Mouse (Mus musculus) lung, embryonic 14.5 days (tissue): ENCODE measurements at regions not wholly inside any gene's neighbourhood (a gene's known extent, or its start where the extent isn't known, plus 50 kb on each side); places are given as distances from the start of the nearest gene placed in this dataset.

ENCODE experiments used
- ATAC-seq: fragments of 200-750 bp; cut with Nextera tagmentation; 2 replicates; pipeline ENCODE4 v1.8.0; 2017; ENCODE audit warnings: mild to moderate bottlenecking, moderate TSS enrichment, moderate library complexity; ENCODE audit not compliant: insufficient read depth
- DNase-seq: peaks from one replicate; pipeline ENCODE4 v3.0.0-alpha.2; 2015
- H3K27ac ChIP-seq: fragments of 300-500 bp; sonication (generic); 2 replicates; pipeline ENCODE4 v1.5.1; 2014; ENCODE audit warnings: low read depth, mild to moderate bottlenecking, moderate library complexity
- H3K27me3 ChIP-seq: fragments of 300-500 bp; sonication (generic); 2 replicates; pipeline ENCODE4 v1.6.1; 2014; ENCODE audit warnings: low read length, control low read depth; ENCODE audit not compliant: insufficient read depth
- H3K36me3 ChIP-seq: fragments of 300-500 bp; sonication (generic); 2 replicates; pipeline ENCODE4 v1.6.1; 2014; ENCODE audit warnings: control low read depth; ENCODE audit not compliant: insufficient read depth
- H3K4me1 ChIP-seq: fragments of 300-500 bp; sonication (generic); 2 replicates; pipeline ENCODE4 v1.6.1; 2014; ENCODE audit warnings: antibody characterized with exemption, control low read depth; ENCODE audit not compliant: insufficient read depth
- H3K4me2 ChIP-seq: fragments of 300-500 bp; sonication (generic); 2 replicates; pipeline ENCODE4 v1.6.1; 2014; ENCODE audit warnings: mild to moderate bottlenecking
- H3K4me3 ChIP-seq: fragments of 300-500 bp; sonication (generic); 2 replicates; pipeline ENCODE4 v1.5.1; 2014; ENCODE audit warnings: low read depth, low read length
- H3K9ac ChIP-seq: fragments of 300-500 bp; sonication (generic); 2 replicates; pipeline ENCODE4 v1.6.1; 2014
- H3K9me3 ChIP-seq: fragments of 300-500 bp; sonication (generic); 2 replicates; pipeline ENCODE4 v1.6.1; 2016; ENCODE audit warnings: low read depth, low read length, control low read depth
- CTCF ChIP-seq: IDR thresholded peaks from 2 replicates; pipeline ENCODE4 v1.5.1; 2016; ENCODE audit warnings: antibody characterized with exemption, low read depth
- WGBS: fragments of 180-500 bp; shearing (Covaris S2); extraction: QIAGEN DNeasy Blood & Tissue Kit; methylation state at CpG from one replicate; pipeline ENCODE4 v1.1.7; 2014; 5-methylcytosine and 5-hydroxymethylcytosine counted together

DNA sequence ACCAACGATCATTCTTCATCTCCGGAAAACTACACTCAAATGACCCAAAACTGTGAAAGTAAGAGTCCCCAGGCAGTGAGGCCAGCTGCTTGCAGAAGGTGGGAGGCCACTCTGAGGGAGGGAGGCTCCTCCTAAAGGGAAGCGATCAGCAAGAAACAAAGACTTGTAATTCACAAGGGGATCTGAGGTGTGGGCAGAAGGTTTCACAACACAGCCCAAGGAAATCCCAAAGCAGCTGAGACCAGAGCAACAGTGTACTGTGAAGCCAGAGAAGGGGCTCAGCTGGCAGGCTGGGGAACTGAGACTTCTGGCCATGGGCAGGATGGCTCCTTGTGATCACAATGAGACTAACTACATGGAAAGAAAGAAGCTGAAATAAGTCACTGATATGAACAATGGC lies 93.8 kb downstream of the Aipl1 start:
- no peak for ATAC-seq
- no peak for TF ChIP-seq CTCF
- Histone ChIP-seq H3K9me3 (no peaks in the 10 kb centered on the region), H3K36me3 (no peaks in the 10 kb centered on the region), H3K27me3 (no peaks in the 10 kb centered on the region), H3K4me1 (no peaks in the 10 kb centered on the region), H3K9ac (no peak overlapping the region), H3K4me3 (no peak overlapping the region), H3K27ac (no peak overlapping the region), H3K4me2 (no peak overlapping the region)
- DNase-seq = no peak
- WGBS = 28% methylated on average over 3 of the region's 3 CpGs

- Histone ChIP-seq H3K27ac (no peak overlapping the region), H3K9me3 (no peaks in the 10 kb centered on the region), H3K4me1 (no peaks in the 10 kb centered on the region), H3K4me3 (no peak overlapping the region), H3K36me3 (no peaks in the 10 kb centered on the region), H3K4me2 (no peak overlapping the region), H3K9ac (no peak overlapping the region), H3K27me3 (no peaks in the 10 kb centered on the region)
- ATAC-seq (no peak), DNase-seq (no peak)
- no peak for TF ChIP-seq CTCF
- 73% methylated on average over 6 of the region's 6 CpGs for WGBS
Observed at GRCm38 (mm10) chr11:71939066-71939465, 98.2 kb downstream of the Aipl1 start.

- no peak overlapping the region for H3K4me3 ChIP-seq
- H3K27ac ChIP-seq = no peak overlapping the region
- DNase-seq (peak; percentile 67), ATAC-seq (no peak)
- 30% methylated on average over 6 of the region's 6 CpGs for WGBS
- H3K27me3 ChIP-seq = no peaks in the 10 kb centered on the region
- no peaks in the 10 kb centered on the region for H3K36me3 ChIP-seq
- H3K4me1 ChIP-seq = no peaks in the 10 kb centered on the region
- TF ChIP-seq CTCF = no peak
- H3K9ac ChIP-seq = no peak overlapping the region
- H3K9me3 ChIP-seq = no peaks in the 10 kb centered on the region
- H3K4me2 ChIP-seq = no peak overlapping the region
Observed at GRCm38 (mm10) chr11:71937108-71937507, 100.2 kb downstream of the Aipl1 start.

DNA sequence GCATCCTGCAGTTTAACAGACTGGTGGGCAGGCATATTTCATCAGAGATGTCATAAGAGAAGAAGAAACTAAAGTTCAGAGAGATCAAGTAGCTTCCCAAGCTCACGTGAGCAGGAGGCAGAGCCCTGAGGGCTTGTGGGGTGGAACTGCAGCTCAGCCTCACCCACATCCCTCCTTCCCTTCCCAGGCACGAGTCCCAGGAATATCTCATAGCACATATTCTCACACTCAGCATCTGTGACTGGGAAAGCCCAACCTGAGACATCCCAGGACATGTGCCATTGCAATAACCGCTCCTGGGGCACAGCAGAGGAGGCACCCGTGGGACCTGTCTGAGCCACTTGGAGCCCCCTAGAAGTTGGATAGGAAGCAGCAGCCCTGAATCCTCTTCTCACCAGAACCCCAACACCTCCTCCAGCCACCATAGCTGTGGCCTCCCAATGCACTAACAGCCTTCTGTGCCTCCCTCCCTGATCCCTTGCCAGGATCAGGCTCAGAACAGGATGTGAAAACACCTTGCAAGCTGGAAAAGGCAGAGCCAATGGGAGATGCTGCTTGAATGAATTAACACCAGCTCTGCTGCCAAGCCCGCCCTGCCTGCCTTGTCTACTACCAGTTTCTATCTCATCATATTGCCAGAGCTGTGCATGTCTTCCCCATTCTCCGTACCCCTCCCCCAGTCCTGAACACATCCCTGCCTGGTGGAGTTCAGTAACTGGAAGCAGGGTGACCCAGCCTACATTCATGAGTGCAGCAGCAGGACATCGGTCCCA lies 107.4 kb downstream of the Aipl1 start:
- no peak for DNase-seq
- Histone ChIP-seq H3K27me3 (no peaks in the 10 kb centered on the region), H3K4me3 (no peak overlapping the region), H3K27ac (no peak overlapping the region), H3K36me3 (no peaks in the 10 kb centered on the region), H3K4me2 (no peak overlapping the region), H3K4me1 (no peaks in the 10 kb centered on the region), H3K9ac (no peak overlapping the region), H3K9me3 (no peaks in the 10 kb centered on the region)
- TF ChIP-seq CTCF = no peak
- WGBS = 67% methylated on average over 7 of the region's 7 CpGs
- ATAC-seq = no peak

DNA sequence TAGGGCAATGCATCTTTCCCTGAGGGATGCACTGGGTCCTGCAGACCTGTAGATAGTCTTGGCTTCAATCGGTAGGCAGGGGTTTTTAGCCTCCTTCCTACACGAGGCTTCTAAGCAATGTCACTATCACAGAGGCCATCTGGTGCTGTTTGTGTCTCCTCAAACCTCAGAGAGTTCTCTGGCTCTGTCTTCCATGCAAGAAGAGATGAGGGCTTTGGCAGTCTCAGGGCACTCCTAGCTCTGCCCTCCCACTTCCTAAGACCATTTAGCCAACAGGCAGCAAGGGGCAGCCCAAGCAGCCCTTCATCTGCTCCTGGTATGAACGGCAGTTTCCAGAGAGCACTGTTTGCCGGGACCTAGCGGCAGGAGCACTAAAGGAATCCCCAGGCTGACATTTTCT lies 122.6 kb downstream of the Aipl1 start:
- Histone ChIP-seq H3K4me3 (no peak overlapping the region), H3K4me2 (no peak overlapping the region), H3K36me3 (no peaks in the 10 kb centered on the region), H3K27me3 (no peaks in the 10 kb centered on the region), H3K27ac (no peak overlapping the region), H3K9ac (no peak overlapping the region), H3K4me1 (no peaks in the 10 kb centered on the region), H3K9me3 (no peaks in the 10 kb centered on the region)
- DNase-seq (no peak), ATAC-seq (no peak)
- TF ChIP-seq CTCF = no peak
- 63% methylated on average over 5 of the region's 5 CpGs for WGBS

DNA sequence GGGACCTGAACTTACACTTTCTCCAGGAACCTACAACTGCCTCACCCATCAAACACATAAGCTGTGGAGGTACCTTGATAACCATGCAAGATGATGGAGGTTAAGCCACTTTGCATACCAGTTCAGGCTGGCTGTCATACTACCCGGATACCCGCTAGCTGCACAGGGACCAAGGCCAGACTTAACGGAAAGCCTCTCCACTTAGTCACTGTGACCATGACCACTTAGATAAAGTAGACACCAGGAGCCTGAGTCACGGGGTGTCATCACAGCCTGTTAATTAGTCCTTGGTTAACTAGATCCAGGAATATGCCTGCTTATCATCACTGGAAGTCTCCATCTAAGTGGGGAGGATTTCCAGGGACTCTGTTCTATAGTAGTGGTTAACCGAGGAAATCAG lies 124.7 kb downstream of the Aipl1 start:
- no peak overlapping the region for H3K4me3 ChIP-seq
- H3K36me3 ChIP-seq = no peaks in the 10 kb centered on the region
- ATAC-seq (no peak), DNase-seq (no peak)
- H3K9me3 ChIP-seq = no peaks in the 10 kb centered on the region
- no peak for TF ChIP-seq CTCF
- H3K4me1 ChIP-seq = no peaks in the 10 kb centered on the region
- H3K27ac ChIP-seq = no peak overlapping the region
- no peak overlapping the region for H3K9ac ChIP-seq
- no peaks in the 10 kb centered on the region for H3K27me3 ChIP-seq
- H3K4me2 ChIP-seq = no peak overlapping the region
- WGBS = 81% methylated on average over 5 of the region's 5 CpGs

GRCm38 (mm10) chr11:71911284-71911683 lies 126.0 kb downstream of the Aipl1 start:
- ATAC-seq = no peak
- H3K36me3 ChIP-seq = no peaks in the 10 kb centered on the region
- no peaks in the 10 kb centered on the region for H3K27me3 ChIP-seq
- H3K4me3 ChIP-seq = no peak overlapping the region
- H3K9ac ChIP-seq = no peak overlapping the region
- no peak overlapping the region for H3K4me2 ChIP-seq
- TF ChIP-seq CTCF = no peak
- no peaks in the 10 kb centered on the region for H3K9me3 ChIP-seq
- no peaks in the 10 kb centered on the region for H3K4me1 ChIP-seq
- WGBS = 77% methylated on average over 5 of the region's 5 CpGs
- H3K27ac ChIP-seq = no peak overlapping the region
- DNase-seq = no peak
